8 mouse cellular contexts compared by ENCODE assay signal in genomic region chrX:51017851-51018785, GRCm38 (mm10). TPM values are rescaled to one million over a fixed set of nuclear protein-coding genes. Genes with fewer than 3 reads are reported as not detected.
DNase-seq lines count a peak whose midpoint lies in the region; ATAC-seq and TF ChIP-seq lines count a peak whose summit lies in the region.

Gene Rap2c (minus strand): TSS chrX:51018018.

- H3K36me3 ChIP-seq in hindbrain, embryonic 11.5 days (ENCODE audit: control insufficient read depth, insufficient read depth, low read length), result no peaks in the 10 kb centered on the region

- peak within 1 kb of the TSS; percentile 90 for H3K27ac ChIP-seq in hindbrain, embryonic 11.5 days (ENCODE audit: low read depth, low read length)

- DNase-seq in Patski (ENCODE audit: low read depth, low spot score), result no peak
- DNase-seq in cerebellum, adult 9-10 months, result peak; percentile 41
- peak; percentile 74 for DNase-seq in hindbrain, embryonic 11.5 days (ENCODE audit: low spot score)
- peak; percentile 16 to 22 for DNase-seq in layer of hippocampus, postnatal 14 days (ENCODE audit: low spot score in 2 of 2)
- peak; percentile 80 for DNase-seq in lung, postnatal 10 days
- DNase-seq in ovary, postnatal 14 days (ENCODE audit: low spot score), result peak; percentile 16
- DNase-seq in thymus, postnatal 25 days, result peak; percentile 76

- peak; percentile 62 for ATAC-seq in Patski
- ATAC-seq in frontal cortex, adult (ENCODE audit: low TSS enrichment), result peak; percentile 64
- peak; percentile 87 for ATAC-seq in hindbrain, embryonic 11.5 days (ENCODE audit: low FRiP score)

- WGBS in hindbrain, embryonic 11.5 days, result 12% methylated on average over 21 of the region's 92 CpGs

- peak within 1 kb of the TSS; percentile 60 for H3K4me3 ChIP-seq in hindbrain, embryonic 11.5 days (ENCODE audit: low read depth, low read length)

- CTCF ChIA-PET in Patski (lab: Charles Lee), result no interaction called here

- in situ Hi-C loops in Patski (cut with MboI; ENCODE audit: low pct_unique_long_range_greater_than_20kb), result no loop called here

- no peak for TF ChIP-seq CTCF in Patski (IDR thresholded peaks at IDR 0.05)

- H3K4me1 ChIP-seq in hindbrain, embryonic 11.5 days (replicated peaks; ENCODE audit: control insufficient read depth, insufficient read depth, low read length), result no peaks in the 10 kb centered on the region

- H3K27me3 ChIP-seq in Patski, result peaks cover 20% of the 10 kb centered on the region
- no peaks in the 10 kb centered on the region for H3K27me3 ChIP-seq in hindbrain, embryonic 11.5 days (ENCODE audit: control insufficient read depth, insufficient read depth, low read length)

- POLR2A ChIA-PET in Patski (lab: Charles Lee), result interaction anchor here (0.6 to 0.7 kb wide), 3 partner anchors 387 to 1771 kb away, joined by 3 to 4 read pairs (median 3); no protein-coding TSS in a partner anchor

- peak within 1 kb of the TSS; percentile 46 for H3K4me2 ChIP-seq in hindbrain, embryonic 11.5 days (replicated peaks; ENCODE audit: low read depth, low read length)

- H3K9ac ChIP-seq in hindbrain, embryonic 11.5 days (ENCODE audit: low read depth, low read length), result peak within 1 kb of the TSS; percentile 77

- no peaks in the 10 kb centered on the region for H3K9me3 ChIP-seq in hindbrain, embryonic 11.5 days (ENCODE audit: control insufficient read depth, low read length)

RNA-seq across cellular contexts. Expression of gene Rap2c, which starts in this region (rescaled TPM):
- 29.1 TPM for polyA plus RNA-seq in Patski (2021)
- 30.8 and 31.4 TPM in 2 replicates for polyA plus RNA-seq in hindbrain, embryonic 11.5 days (2014; fragmentation: Nextera tagmentation; extraction: Ambion mirVana)
- 10 to 100 TPM; 27.7 to 32.2 TPM for total RNA-seq in layer of hippocampus, postnatal 14 days (2021)
